Mouse (Mus musculus) telencephalon, adult 2 months (tissue): ENCODE data around the gene H2afy.
"Not testable (repeated sequence)": the region's sequence is repeated elsewhere in the genome, so short reads cannot be mapped to it uniquely, and the experiment has no call there.

Experiments
- DNase-seq: peaks from one replicate; pipeline ENCODE4 v3.0.0-alpha.2; 2011; ENCODE audit warnings: low read depth, low spot score

Gene H2afy

GRCm38 (mm10) chr13:56072268-56072607, 63.9 kb downstream of the H2afy start:
- no peak for DNase-seq

- no peak for DNase-seq
Measured at GRCm38 (mm10) chr13:56071586-56072267, 64.4 kb downstream of the H2afy start.

GRCm38 (mm10) chr13:56069643-56070042, 66.5 kb downstream of the H2afy start:
- no peak for DNase-seq

- DNase-seq, result no peak
Measured at GRCm38 (mm10) chr13:56068517-56068916, 67.6 kb downstream of the H2afy start.

GRCm38 (mm10) chr13:56066904-56067303, 69.3 kb downstream of the H2afy start:
- no peak for DNase-seq

GRCm38 (mm10) chr13:56066152-56066551, 70.0 kb downstream of the H2afy start:
- no peak for DNase-seq

- DNase-seq, result peak; percentile 62
Measured at GRCm38 (mm10) chr13:56057761-56058160, 78.4 kb downstream of the H2afy start.

- DNase-seq, result no peak
Measured at GRCm38 (mm10) chr13:56055720-56056119, 80.4 kb downstream of the H2afy start.

GRCm38 (mm10) chr13:56054089-56054488, 82.1 kb downstream of the H2afy start:
- no peak for DNase-seq

GRCm38 (mm10) chr13:56052781-56053180, 83.4 kb downstream of the H2afy start:
- no peak for DNase-seq

- DNase-seq, result no peak
Measured at GRCm38 (mm10) chr13:56050246-56050645, 85.9 kb downstream of the H2afy start.

- DNase-seq, result no peak
Measured at GRCm38 (mm10) chr13:56042221-56042620, 93.9 kb downstream of the H2afy start.

- DNase-seq, result peak; percentile 28
Measured at GRCm38 (mm10) chr13:56040621-56041020, 95.5 kb downstream of the H2afy start.

- no peak for DNase-seq
Measured at GRCm38 (mm10) chr13:56039610-56040371, 96.4 kb downstream of the H2afy start.

- no peak for DNase-seq
Measured at GRCm38 (mm10) chr13:56029006-56029405, 107.2 kb downstream of the H2afy start.

- not testable (repeated sequence) for DNase-seq
Measured at GRCm38 (mm10) chr13:56027996-56028395, 108.2 kb downstream of the H2afy start.

GRCm38 (mm10) chr13:56026623-56027022, 109.5 kb downstream of the H2afy start:
- DNase-seq, result no peak

- DNase-seq, result no peak
Measured at GRCm38 (mm10) chr13:56026026-56026425, 110.1 kb downstream of the H2afy start.

- DNase-seq, result no peak
Measured at GRCm38 (mm10) chr13:56025027-56025410, 111.1 kb downstream of the H2afy start.

- no peak for DNase-seq
Measured at GRCm38 (mm10) chr13:56024410-56025026, 111.6 kb downstream of the H2afy start.
